Mouse (Mus musculus) liver, adult 2 months (tissue): ENCODE measurements around the gene Pfkp.

Source experiments
- CTCF ChIP-seq: fragments of 200-500 bp; IDR thresholded peaks from 2 replicates; pipeline ENCODE4 v1.5.1; 2011; ENCODE audit warnings: low read depth, low read length, control low read depth
- POLR2A ChIP-seq: fragments of 200-500 bp; IDR thresholded peaks from 2 replicates; pipeline ENCODE4 v1.6.1; 2011; ENCODE audit warnings: low read length, control low read depth; ENCODE audit not compliant: insufficient read depth; ENCODE audit errors: extremely low read depth

DNA sequence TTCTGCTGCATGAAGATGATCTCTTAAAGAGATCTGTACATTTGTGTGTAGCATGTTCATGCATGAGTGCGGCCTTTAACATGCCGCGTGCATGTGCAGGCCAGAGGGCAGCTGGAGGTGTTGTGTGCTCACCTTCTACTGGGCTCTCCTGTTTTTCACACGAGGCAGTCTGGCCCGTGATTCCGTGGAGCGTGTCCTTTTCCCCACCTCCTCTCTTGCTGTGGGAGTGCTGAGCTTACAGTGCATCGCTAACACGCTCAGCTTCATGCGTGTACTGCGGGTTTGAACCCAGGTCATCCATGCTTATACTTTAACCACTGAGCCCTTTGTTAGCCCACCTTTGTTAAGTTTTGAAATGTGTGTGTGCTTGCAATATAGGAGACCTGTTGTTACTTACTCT lies 92.9 kb downstream of the Pfkp start:
- no peak for TF ChIP-seq POLR2A
- no peak for TF ChIP-seq CTCF
